Mouse (Mus musculus) MEL (cell line): ENCODE data around the gene 1110008P14Rik. TPM values are rescaled to one million over a fixed set of nuclear protein-coding genes. Genes with fewer than 3 reads are reported as not detected.

ENCODE experiments used
- DNase-seq: peaks from one replicate; pipeline ENCODE4 v3.0.0; 2011; ENCODE audit warnings: low read depth, low spot score
- H3K27ac ChIP-seq: 2 replicates; pipeline ENCODE4 v1.5.1; 2012; ENCODE audit warnings: low read depth, mild to moderate bottlenecking, control low read depth, low read length, moderate library complexity; ENCODE audit not compliant: control insufficient read depth
- H3K27me3 ChIP-seq, 2 experiments: fragments of 150-350 bp in 1 of 2; sonication (generic) in 1 of 2; 2 replicates each; pipeline ENCODE4 v1.6.1; 2012; ENCODE audit warnings: low read length in 2 of 2, mild to moderate bottlenecking in 2 of 2, improper control_type of control experiment in 1 of 2, moderate library complexity in 1 of 2; ENCODE audit not compliant: insufficient read depth in 2 of 2, control insufficient read depth in 1 of 2
- H3K36me3 ChIP-seq, 2 experiments: 2 replicates each; pipeline ENCODE4 v1.6.1; 2012 to 2014; ENCODE audit warnings: low read length in 2 of 2, improper control_type of control experiment in 1 of 2, inconsistent platforms in 1 of 2, mild to moderate bottlenecking in 1 of 2; ENCODE audit not compliant: insufficient read depth in 2 of 2, control insufficient read depth in 1 of 2
- H3K4me1 ChIP-seq, 2 experiments: fragments of 150-350 bp in 1 of 2; sonication (generic) in 1 of 2; 2 replicates each; pipeline ENCODE4 v1.6.1; 2012; ENCODE audit warnings: low read length in 2 of 2, improper control_type of control experiment in 1 of 2, mild to moderate bottlenecking in 1 of 2; ENCODE audit not compliant: insufficient read depth in 2 of 2, control insufficient read depth in 1 of 2
- H3K4me3 ChIP-seq, 2 experiments: fragments of 150-350 bp in 1 of 2; sonication (generic) in 1 of 2; 2 replicates each; pipeline ENCODE4 v1.5.1; 2012; ENCODE audit warnings: low read depth in 2 of 2, low read length in 2 of 2, mild to moderate bottlenecking in 2 of 2, moderate library complexity in 2 of 2, control low read depth in 1 of 2, improper control_type of control experiment in 1 of 2; ENCODE audit not compliant: control insufficient read depth in 1 of 2, insufficient read depth in 1 of 2
- H3K79me2 ChIP-seq: 2 replicates; pipeline ENCODE4 v1.6.1; 2012; ENCODE audit warnings: mild to moderate bottlenecking, low read length, moderate library complexity; ENCODE audit not compliant: control insufficient read depth, poor library complexity, insufficient read depth
- H3K9ac ChIP-seq: 2 replicates; pipeline ENCODE4 v1.6.1; 2012; ENCODE audit warnings: low read depth, mild to moderate bottlenecking, control low read depth, low read length, moderate library complexity; ENCODE audit not compliant: control insufficient read depth, poor library complexity, severe bottlenecking
- H3K9me3 ChIP-seq: fragments of 150-350 bp; sonication (generic); replicated peaks from 2 replicates; pipeline ENCODE4 v1.6.1; 2012; ENCODE audit warnings: mild to moderate bottlenecking, low read length, improper control_type of control experiment, moderate library complexity; ENCODE audit not compliant: insufficient read depth
- BHLHE40 ChIP-seq: IDR thresholded peaks from 2 replicates; pipeline ENCODE4 v1.6.1; 2012; ENCODE audit warnings: low read depth, mild to moderate bottlenecking, inconsistent platforms, low read length, improper control_type of control experiment, borderline replicate concordance
- CHD2 ChIP-seq: IDR thresholded peaks from 2 replicates; pipeline ENCODE4 v1.6.1; 2011; ENCODE audit warnings: low read length, improper control_type of control experiment
- CTCF ChIP-seq, 3 experiments: IDR thresholded peaks in 2 of 3; conservative IDR thresholded peaks in 1 of 3; 2 replicates each; pipeline ENCODE4 v1.5.1; 2011 to 2012; ENCODE audit warnings: low read length in 3 of 3, low read depth in 2 of 3, mild to moderate bottlenecking in 2 of 3, improper control_type of control experiment in 1 of 3, inconsistent platforms in 1 of 3, mixed read lengths in 1 of 3, moderate library complexity in 1 of 3; ENCODE audit not compliant: control insufficient read depth in 1 of 3, insufficient read depth in 1 of 3, poor library complexity in 1 of 3, severe bottlenecking in 1 of 3
- ELF1 ChIP-seq: IDR thresholded peaks from 2 replicates; pipeline ENCODE4 v1.6.1; 2014; ENCODE audit warnings: low read depth, mild to moderate bottlenecking, inconsistent platforms, low read length, improper control_type of control experiment, moderate library complexity
- ETS1 ChIP-seq: IDR thresholded peaks from 2 replicates; pipeline ENCODE4 v1.6.1; 2012; ENCODE audit warnings: low read depth, mild to moderate bottlenecking, inconsistent platforms, low read length, improper control_type of control experiment, moderate library complexity
- HCFC1 ChIP-seq: IDR thresholded peaks from 2 replicates; pipeline ENCODE4 v1.6.1; 2012; ENCODE audit warnings: low read depth, mild to moderate bottlenecking, inconsistent platforms, low read length, improper control_type of control experiment, moderate library complexity
- JUND ChIP-seq: IDR thresholded peaks from 2 replicates; pipeline ENCODE4 v1.6.1; 2011; ENCODE audit warnings: low read depth, mild to moderate bottlenecking, improper control_type of control experiment, low read length
- MEF2A ChIP-seq: IDR thresholded peaks from 2 replicates; pipeline ENCODE4 v1.6.1; 2014; ENCODE audit warnings: low read depth, mild to moderate bottlenecking, inconsistent platforms, low read length, improper control_type of control experiment; ENCODE audit not compliant: poor library complexity, insufficient replicate concordance, severe bottlenecking; ENCODE audit errors: extremely low read depth
- MYB ChIP-seq: IDR thresholded peaks from 2 replicates; pipeline ENCODE4 v1.6.1; 2011; ENCODE audit warnings: mild to moderate bottlenecking, low read depth, low read length, improper control_type of control experiment
- NELFE ChIP-seq: IDR thresholded peaks from 2 replicates; pipeline ENCODE4 v1.6.1; 2011; ENCODE audit warnings: low read depth, low read length, improper control_type of control experiment
- NRF1 ChIP-seq: IDR thresholded peaks from 2 replicates; pipeline ENCODE4 v1.6.1; 2014; ENCODE audit warnings: low read depth, mild to moderate bottlenecking, inconsistent platforms, low read length, improper control_type of control experiment, moderate library complexity; ENCODE audit not compliant: poor library complexity, insufficient read depth, severe bottlenecking
- POLR2A ChIP-seq, 2 experiments: IDR thresholded peaks; 2 replicates each; pipeline ENCODE4 v1.6.1; 2011 to 2012; ENCODE audit warnings: low read length in 2 of 2, mild to moderate bottlenecking in 2 of 2, control low read depth in 1 of 2, improper control_type of control experiment in 1 of 2, low read depth in 1 of 2, moderate library complexity in 1 of 2; ENCODE audit not compliant: control insufficient read depth in 1 of 2, insufficient read depth in 1 of 2, poor library complexity in 1 of 2
- POLR2AphosphoS5 ChIP-seq: IDR thresholded peaks from 2 replicates; pipeline ENCODE4 v1.6.1; 2012; ENCODE audit warnings: low read depth, borderline replicate concordance, mild to moderate bottlenecking, inconsistent platforms, low read length, moderate library complexity, mixed read lengths
- RAD21 ChIP-seq: IDR thresholded peaks from 2 replicates; pipeline ENCODE4 v1.6.1; 2011; ENCODE audit warnings: mild to moderate bottlenecking, low read depth, low read length, improper control_type of control experiment
- TAL1 ChIP-seq: IDR thresholded peaks from 2 replicates; pipeline ENCODE4 v1.6.1; 2012; ENCODE audit warnings: mild to moderate bottlenecking, inconsistent platforms, low read length, moderate library complexity, mixed read lengths
- TBP ChIP-seq: IDR thresholded peaks from 2 replicates; pipeline ENCODE4 v1.8.0; 2011; ENCODE audit warnings: low read depth, low read length, improper control_type of control experiment
- TCF12 ChIP-seq: IDR thresholded peaks from 2 replicates; pipeline ENCODE4 v1.6.1; 2014; ENCODE audit warnings: low read depth, mild to moderate bottlenecking, inconsistent platforms, low read length, improper control_type of control experiment, moderate library complexity
- ZC3H11A ChIP-seq: IDR thresholded peaks from 2 replicates; pipeline ENCODE4 v1.6.1; 2012; ENCODE audit warnings: low read depth, mild to moderate bottlenecking, inconsistent platforms, low read length, improper control_type of control experiment
- ZKSCAN1 ChIP-seq: IDR thresholded peaks from 2 replicates; pipeline ENCODE4 v1.6.1; 2012; ENCODE audit warnings: low read depth, mild to moderate bottlenecking, inconsistent platforms, low read length, improper control_type of control experiment, moderate library complexity
- polyA plus RNA-seq, 2 experiments: library from polyadenylated mRNA; stranded (reverse) in 1 of 2; unstranded in 1 of 2; fragments of >175 nt in 1 of 2; fragments of >200 nt in 1 of 2; gene quantifications; 2 replicates each; pipeline versions ENCODE4 v1.2.1 to v1.2.4; 2012; ENCODE audit warnings: low replicate concordance in 2 of 2, low read depth in 1 of 2; ENCODE audit not compliant: insufficient read length in 2 of 2, insufficient read depth in 1 of 2, missing spikeins in 1 of 2
- total RNA-seq: library from RNA; depleted of rRNA; stranded (reverse); fragments of 300-350 nt; gene quantifications from 2 replicates; pipeline ENCODE4 v1.2.3, GENCODE M21; 2012

The 1110008P14Rik gene
- total and polyA plus RNA-seq, 3 experiments, result 62.9 to 63.5 TPM; not detected in 1

DNA sequence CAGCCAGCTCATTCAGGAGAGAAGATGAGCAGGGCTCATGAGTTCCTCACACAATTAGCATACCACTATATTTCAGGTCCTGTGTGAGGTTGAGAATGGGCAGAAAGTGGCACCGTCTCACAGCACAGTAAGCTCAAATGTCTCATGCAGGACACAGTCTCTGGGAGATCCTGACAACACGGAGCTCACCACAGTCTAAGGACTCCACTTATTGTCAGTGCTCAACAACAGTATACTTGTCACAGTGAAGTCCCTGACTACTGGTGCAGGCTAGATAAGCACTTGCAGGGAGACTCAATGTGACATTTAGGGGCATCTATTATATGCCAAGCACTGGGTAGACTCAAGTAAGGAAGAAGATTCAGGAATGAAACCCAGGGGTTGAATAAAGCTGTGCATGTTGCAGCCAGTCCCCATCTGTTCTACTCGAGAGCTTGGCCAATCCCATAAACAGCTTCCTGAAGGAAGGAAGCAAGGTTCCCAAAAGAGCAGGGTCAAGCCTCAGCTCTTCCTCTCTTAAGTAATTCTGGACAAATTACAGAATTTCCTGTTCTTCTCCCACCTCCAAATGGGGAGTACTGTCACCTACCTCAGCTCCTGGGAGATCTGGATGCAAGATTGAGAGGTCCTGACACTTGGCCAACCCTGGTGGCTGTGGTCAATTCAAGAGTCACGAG is 47.6 kb upstream of the 1110008P14Rik start:
- Histone ChIP-seq H3K9me3 (no peaks in the 10 kb centered on the region), H3K9ac (no peak overlapping the region), H3K79me2 (peaks cover 18% of the 10 kb centered on the region), H3K4me1 (peaks cover 12 to 17% of the 10 kb centered on the region in 2 experiments; a peak in 3 of 4 replicates), H3K4me3 (no peak overlapping the region)
- peak; percentile 28 for DNase-seq
- TF ChIP-seq MYB (no peak), NRF1 (no peak), BHLHE40 (no peak), POLR2A (IDR thresholded peaks at IDR 0.05; ENCODE audit: control insufficient read depth in 1 of 2, insufficient read depth in 1 of 2, low read depth in 1 of 2, low read length in 2 of 2, poor library complexity in 1 of 2) (no peak), TAL1 (no peak)
- TF ChIP-seq, all 39 proteins: peak for 0
- Histone ChIP-seq H3K27me3 (no peaks in the 10 kb centered on the region), H3K36me3 (peaks cover 2 to 8% of the 10 kb centered on the region in 2 experiments; a peak in 3 of 4 replicates), H3K27ac (no peak overlapping the region)

DNA sequence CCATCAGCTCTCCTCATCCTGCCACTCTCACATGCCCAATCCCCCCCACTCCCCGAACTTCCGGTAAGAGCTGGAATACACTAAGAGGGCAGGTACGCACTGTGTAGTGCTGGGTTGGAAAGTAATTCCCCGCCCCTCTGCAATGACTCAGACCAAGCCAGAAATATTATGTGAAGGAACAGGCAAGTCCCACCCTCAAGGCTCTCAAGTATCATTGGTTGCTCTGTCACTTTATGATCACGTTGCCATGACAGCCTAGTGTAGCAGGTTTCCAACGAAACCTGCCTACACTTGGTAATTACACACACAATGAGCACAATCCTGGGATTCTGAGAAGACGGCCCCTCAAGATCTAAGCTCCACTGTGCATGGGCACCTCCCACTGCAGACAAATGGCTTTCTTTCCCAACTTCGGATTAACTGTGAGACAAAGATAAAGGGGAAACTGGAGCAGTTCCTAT is 46.6 kb upstream of the 1110008P14Rik start:
- no peak overlapping the region for H3K27ac ChIP-seq
- H3K4me3 ChIP-seq, result no peak overlapping the region
- peak; percentile 21 for DNase-seq
- peaks cover 0 to 17% of the 10 kb centered on the region in 2 experiments; a peak in 3 of 4 replicates for H3K36me3 ChIP-seq
- H3K4me1 ChIP-seq, result peaks cover 17 to 26% of the 10 kb centered on the region in 2 experiments
- no peaks in the 10 kb centered on the region for H3K9me3 ChIP-seq
- no peak for TF ChIP-seq ETS1
- no peak for TF ChIP-seq TCF12
- TF ChIP-seq ZKSCAN1, result no peak
- no peak for TF ChIP-seq HCFC1
- no peaks in the 10 kb centered on the region for H3K27me3 ChIP-seq
- no peak overlapping the region for H3K9ac ChIP-seq
- peaks cover 20% of the 10 kb centered on the region for H3K79me2 ChIP-seq

DNA sequence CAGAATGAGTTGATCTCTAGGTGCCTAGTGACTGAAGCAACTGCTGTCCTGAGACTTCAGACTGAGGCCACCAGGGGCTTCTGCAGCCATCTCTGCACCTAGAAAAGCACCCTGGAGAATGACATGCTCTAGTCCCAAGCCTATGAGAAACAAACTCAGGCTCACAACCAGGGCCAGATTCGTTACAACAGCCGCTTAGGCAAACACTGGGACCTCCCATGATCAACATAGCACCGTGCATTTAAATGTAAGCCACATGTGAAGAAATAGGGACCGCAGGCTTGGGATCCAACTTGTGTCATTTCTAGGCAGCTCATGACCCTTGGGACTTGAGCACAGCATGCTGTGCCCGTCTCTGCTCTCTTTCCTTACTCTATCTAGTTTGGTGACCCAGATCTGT is 46.0 kb upstream of the 1110008P14Rik start:
- TF ChIP-seq ELF1 (no peak), MYB (no peak), CHD2 (no peak), TCF12 (no peak), ZC3H11A (no peak), NELFE (no peak), RAD21 (no peak), POLR2AphosphoS5 (no peak), TBP (no peak), MEF2A (no peak), JUND (no peak), HCFC1 (no peak), CTCF (IDR thresholded peaks at IDR 0.05 in 2 of 3, conservative IDR thresholded peaks at IDR 0.05 in 1 of 3; ENCODE audit: control insufficient read depth in 1 of 3, insufficient read depth in 1 of 3, low read depth in 2 of 3, low read length in 3 of 3, poor library complexity in 1 of 3, severe bottlenecking in 1 of 3) (no peak)
- TF ChIP-seq, all 39 proteins: peak for 0
- no peak for DNase-seq
- H3K4me1 ChIP-seq, result peaks cover 19 to 32% of the 10 kb centered on the region in 2 experiments
- H3K9ac ChIP-seq, result no peak overlapping the region
- H3K36me3 ChIP-seq, result peaks cover 0 to 22% of the 10 kb centered on the region in 2 experiments; a peak in 3 of 4 replicates
- no peak overlapping the region for H3K27ac ChIP-seq
- H3K79me2 ChIP-seq, result peaks cover 19% of the 10 kb centered on the region
- no peaks in the 10 kb centered on the region for H3K9me3 ChIP-seq
- no peak overlapping the region for H3K4me3 ChIP-seq
- H3K27me3 ChIP-seq, result no peaks in the 10 kb centered on the region
